Mouse (Mus musculus): ENCODE data around the gene Prkca.

The Prkca gene

GRCm38 (mm10) chr11:108235081-108235703 is 108.5 kb downstream of the Prkca start:
- DNase-seq (ENCODE audit: low read depth, low spot score): no peak

GRCm38 (mm10) chr11:108233015-108233414 is 110.7 kb downstream of the Prkca start:
- DNase-seq (ENCODE audit: low read depth, low spot score): no peak

- no peak for DNase-seq (ENCODE audit: low read depth, low spot score)
Measured at GRCm38 (mm10) chr11:108230101-108230500, 113.6 kb downstream of the Prkca start.

GRCm38 (mm10) chr11:108229176-108229946 is 114.4 kb downstream of the Prkca start:
- no peak for DNase-seq (ENCODE audit: low read depth, low spot score)

DNA sequence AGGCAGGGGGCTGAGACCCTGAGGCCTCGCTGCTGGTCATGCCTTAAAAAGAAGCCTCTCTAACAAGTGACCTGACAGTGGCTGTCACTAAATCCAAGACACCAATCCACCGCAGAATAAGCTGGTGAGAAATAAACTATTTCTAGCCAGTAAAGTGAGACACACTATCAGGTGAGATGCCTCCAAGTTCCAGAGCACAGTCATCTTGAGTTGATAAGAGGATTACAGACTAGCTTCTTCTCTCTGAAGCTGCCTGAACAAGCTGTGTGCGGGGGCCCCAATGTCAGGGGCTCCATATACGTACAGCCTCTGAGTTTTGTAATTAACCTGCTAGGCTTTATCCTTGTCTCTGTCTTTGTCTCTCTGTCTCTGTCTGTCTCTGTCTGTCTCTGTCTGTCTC is 115.2 kb downstream of the Prkca start:
- no peak for DNase-seq (ENCODE audit: low read depth, low spot score)

- no peak for DNase-seq (ENCODE audit: low read depth, low spot score)
Measured at GRCm38 (mm10) chr11:108226248-108226647, 117.5 kb downstream of the Prkca start.

DNA sequence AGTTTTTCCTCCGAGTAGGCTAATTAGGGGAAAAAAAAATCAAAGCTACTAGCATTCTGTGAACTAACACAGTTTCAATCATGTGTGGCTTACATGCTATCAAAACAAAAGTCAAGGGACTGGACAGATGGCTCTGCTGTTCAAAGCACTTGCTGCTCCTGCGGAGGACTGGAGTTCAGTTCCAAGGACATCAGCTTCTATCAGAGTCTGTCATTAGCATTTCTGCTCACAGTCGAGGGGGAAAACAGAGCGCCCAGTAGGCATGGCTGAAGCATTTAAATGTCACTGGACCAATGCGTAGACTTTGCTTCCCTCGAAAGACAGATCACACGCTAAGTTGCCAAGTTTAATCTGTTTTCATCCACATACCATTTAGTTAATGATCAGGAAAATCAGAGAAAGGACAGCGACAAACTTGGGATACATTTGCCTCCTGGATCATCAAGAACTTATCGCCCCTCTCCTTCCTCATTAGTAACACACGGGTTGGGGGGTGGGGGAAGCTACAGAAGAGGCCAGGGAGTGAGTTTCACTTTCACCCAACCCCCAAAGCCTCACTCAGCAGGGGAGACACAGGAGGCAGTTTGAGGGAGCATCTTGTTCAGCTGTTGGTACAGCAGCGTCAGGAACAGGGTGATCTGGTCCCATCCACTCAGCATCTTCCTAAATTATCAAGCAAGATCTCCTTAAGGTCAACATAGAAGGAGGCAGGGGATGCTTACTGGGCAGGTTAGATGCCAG is 119.3 kb downstream of the Prkca start:
- DNase-seq (ENCODE audit: low read depth, low spot score): no peak

DNA sequence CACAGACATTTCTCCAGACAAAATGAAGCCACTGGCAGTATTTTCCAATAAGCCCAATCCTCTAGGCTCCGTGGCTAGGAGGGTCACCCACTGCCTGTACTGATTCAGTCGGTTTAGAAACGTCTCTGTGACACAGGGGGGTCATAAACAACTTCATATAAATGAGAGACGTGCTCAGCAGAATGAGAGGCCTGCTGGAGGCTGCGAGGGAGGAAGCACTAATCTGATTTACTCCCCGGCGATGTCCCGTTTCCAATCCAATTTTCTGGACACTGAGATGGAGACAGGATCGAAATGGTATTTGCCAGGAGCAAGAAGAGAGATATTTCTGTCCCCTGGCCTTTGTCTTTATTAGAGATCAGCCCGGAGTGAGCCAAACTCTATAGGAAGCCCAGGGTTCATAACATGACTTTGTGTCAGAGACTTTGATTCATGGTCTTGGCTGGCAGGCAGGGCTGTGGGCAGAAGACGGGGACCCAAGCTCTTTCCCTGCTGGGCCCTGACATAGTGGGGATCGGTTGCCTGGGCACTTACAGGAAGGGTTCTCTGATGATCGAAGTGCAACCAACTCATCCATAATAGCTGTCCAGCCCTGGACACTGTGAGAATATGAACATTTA is 120.0 kb downstream of the Prkca start:
- DNase-seq (ENCODE audit: low read depth, low spot score): no peak

GRCm38 (mm10) chr11:108223154-108223553 is 120.6 kb downstream of the Prkca start:
- no peak for DNase-seq (ENCODE audit: low read depth, low spot score)

DNA sequence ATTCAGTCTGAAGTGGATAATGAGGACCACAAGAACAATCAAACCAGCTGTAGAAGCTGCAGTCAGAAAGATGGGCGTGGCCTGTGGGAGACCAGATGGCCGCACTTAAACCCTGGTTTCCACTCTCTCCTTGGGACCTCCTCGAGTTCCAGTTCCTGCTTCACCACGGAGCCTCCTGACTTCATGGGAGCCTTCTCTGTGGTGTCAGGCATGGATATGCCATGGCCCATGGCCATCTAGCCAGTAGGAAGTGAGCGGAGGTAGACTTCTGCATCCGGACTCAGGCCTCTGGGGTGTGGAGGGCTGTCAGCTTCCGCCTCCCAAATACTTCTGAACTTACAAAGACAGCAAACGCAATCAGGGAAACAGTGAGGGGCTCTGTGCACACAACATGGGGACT is 121.1 kb downstream of the Prkca start:
- no peak for DNase-seq (ENCODE audit: low read depth, low spot score)

GRCm38 (mm10) chr11:108222026-108222425 is 121.7 kb downstream of the Prkca start:
- no peak for DNase-seq (ENCODE audit: low read depth, low spot score)

GRCm38 (mm10) chr11:108221124-108221835 is 122.4 kb downstream of the Prkca start:
- no peak for DNase-seq (ENCODE audit: low read depth, low spot score)

DNA sequence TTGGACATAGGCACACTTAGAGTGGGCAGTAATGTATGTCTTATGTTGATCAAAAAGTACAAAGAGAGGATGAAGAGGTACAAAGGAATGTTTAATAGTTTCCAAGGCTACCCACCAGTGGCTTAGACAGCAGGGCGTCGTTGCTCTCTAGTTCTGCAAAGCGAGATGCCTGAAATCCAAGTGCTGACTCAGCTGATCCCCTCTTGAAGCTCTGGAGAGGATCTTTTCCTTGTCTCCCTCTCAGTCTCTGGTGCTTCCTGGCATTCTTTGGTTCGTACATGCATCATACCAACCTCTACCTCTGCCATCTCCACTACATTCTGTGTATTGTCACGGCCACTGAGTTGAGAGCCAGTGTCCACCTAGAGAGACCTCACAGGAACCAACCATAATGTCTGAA is 123.1 kb downstream of the Prkca start:
- no peak for DNase-seq (ENCODE audit: low read depth, low spot score)

DNA sequence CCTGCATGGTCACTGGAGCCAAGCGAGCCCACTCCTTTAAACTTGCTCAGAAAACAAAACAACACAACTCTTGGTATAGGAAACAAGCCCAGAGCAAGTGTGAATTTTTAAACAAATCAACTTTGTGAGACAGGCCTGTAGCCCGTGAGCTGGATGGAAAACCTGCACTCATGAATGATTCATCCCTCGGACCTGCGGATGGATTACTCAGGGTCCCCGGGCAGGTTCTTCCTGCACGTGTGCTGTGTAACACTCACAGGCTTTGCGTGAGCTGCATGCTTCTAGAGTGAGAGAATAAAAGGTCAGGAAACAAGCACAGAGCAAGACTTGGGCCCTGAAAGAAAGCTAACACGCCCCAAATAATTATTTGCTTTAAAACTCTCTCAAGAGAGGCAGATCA is 126.7 kb downstream of the Prkca start:
- peak; percentile 81 for DNase-seq (ENCODE audit: low read depth, low spot score)

GRCm38 (mm10) chr11:108216064-108216463 is 127.7 kb downstream of the Prkca start:
- peak; percentile 55 for DNase-seq (ENCODE audit: low read depth, low spot score)

GRCm38 (mm10) chr11:108215466-108215865 is 128.3 kb downstream of the Prkca start:
- peak; percentile 100 for DNase-seq (ENCODE audit: low read depth, low spot score)

DNA sequence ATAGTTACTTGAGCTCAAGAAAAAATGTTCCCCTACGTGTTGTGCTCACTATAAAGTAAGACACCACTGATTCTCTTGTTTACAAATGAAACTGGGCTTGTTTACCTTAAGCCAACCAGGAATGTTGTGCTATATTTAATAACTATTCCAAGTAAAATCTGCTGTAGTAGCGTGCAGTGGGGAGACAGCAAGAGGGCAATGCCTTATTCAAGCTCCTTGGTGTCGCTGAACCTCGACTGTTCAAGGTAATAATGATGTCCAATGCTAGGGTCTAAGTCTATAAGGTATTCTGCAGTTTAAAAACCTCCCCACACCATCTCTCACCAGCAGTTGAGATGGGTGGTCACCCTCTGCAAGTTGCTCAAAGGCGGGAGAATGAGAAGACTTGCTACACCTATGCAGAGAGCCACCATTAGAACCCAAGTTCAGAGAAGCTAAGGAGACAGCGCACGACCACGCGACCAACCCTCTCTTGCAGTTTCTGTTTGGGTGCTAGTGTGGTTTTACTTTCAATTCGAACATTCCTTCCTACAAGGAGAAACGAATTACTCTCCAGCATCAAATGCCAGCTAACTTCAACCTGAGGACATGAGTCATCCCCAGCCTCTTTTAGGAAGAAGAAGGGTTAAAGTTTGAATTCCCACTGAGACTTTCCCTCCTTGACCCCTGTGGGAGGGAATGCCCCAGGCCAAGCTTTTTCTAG is 129.1 kb downstream of the Prkca start:
- DNase-seq (ENCODE audit: low read depth, low spot score): peak; percentile 87

DNA sequence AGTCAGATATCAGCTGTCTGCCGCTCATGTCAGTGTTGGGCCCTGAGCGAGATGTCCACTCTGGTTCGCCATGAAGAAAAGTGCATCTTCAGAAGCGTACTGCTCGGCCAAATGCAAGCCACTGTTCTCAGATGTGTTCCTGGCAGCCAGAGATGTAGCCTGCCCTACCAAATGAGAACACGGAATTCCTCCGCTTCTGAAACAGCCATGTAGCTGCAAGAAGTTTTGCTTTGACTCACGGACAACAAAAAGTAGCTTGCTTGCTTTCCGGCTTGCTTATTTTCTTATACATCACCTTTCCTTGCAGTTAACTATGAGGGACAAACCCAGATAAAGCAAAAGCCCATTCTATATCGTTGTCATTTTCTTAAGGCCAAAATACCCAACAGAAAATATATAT is 129.9 kb downstream of the Prkca start:
- no peak for DNase-seq (ENCODE audit: low read depth, low spot score)

DNA sequence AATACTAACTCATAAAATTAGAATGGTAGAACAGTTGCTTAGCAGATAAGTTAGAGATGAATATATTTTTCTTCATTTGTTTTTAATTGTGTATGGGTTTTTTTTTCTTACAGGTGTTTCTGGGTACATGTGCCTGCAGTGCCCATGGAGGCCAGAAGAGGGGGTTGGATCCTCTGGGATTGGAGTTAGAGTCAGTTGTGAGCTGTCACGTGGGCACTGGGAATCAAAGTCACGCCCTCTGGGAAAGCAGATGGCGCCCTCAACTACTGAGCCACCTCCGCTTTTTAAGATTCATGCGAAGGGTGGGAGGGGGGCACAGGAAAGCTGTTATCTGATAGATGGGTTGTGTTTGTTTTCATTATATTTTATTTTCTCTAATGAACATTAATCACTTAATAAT is 131.1 kb downstream of the Prkca start:
- DNase-seq (ENCODE audit: low read depth, low spot score): no peak

GRCm38 (mm10) chr11:108212030-108212429 is 131.7 kb downstream of the Prkca start:
- no peak for DNase-seq (ENCODE audit: low read depth, low spot score)

- DNase-seq (ENCODE audit: low read depth, low spot score): no peak
Measured at GRCm38 (mm10) chr11:108210749-108211148, 133.0 kb downstream of the Prkca start.
